Mouse (Mus musculus) E14TG2a.4 (cell line): ENCODE measurements around the gene Krt9.

Experiments used
- CTCF ChIP-seq: conservative IDR thresholded peaks from 2 replicates; pipeline ENCODE4 v1.5.1; 2014; ENCODE audit warnings: low read length
- NANOG ChIP-seq: IDR thresholded peaks from 2 replicates; pipeline ENCODE4 v1.6.1; 2014; ENCODE audit warnings: borderline replicate concordance, low read length, mixed read lengths
- POU5F1 ChIP-seq: IDR thresholded peaks from 2 replicates; pipeline ENCODE4 v1.6.1; 2014; ENCODE audit warnings: low read length, borderline replicate concordance

DNA sequence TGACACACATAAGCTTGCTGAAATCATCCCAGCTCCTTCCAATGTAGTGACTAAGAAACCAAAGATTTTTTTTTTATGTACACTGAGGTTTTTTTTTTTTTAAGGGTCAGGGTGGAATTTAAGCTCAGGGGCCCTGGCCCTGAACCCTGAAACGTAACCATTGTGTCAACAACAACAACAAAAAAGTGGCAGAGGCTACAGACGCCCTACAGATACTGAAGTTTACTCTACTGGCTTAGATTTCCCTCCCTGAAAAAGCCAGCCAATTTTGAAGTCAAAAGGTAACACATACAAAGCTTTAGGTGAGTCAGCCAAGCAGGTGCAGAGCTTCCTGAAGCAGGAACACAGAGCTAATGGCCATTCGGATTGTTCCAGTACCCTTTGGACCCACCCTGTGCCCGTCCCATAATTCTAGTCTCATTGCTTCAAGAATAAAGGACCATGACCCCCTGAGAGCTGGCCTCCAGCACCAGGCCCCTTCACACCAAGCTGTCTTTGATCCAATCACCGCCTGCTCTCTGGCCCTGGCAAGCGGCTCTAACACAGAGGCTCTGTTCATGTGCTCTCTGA lies 35.1 kb downstream of the Krt9 start:
- TF ChIP-seq CTCF = no peak
- TF ChIP-seq POU5F1 = no peak
- TF ChIP-seq NANOG = no peak
